Mouse (Mus musculus) ovary, postnatal 10 days (tissue): ENCODE measurements at regions not wholly inside any gene's neighbourhood (a gene's known extent, or its start where the extent isn't known, plus 50 kb on each side); places are given as distances from the start of the nearest gene placed in this dataset.

Experiments
- DNase-seq: peaks from one replicate; pipeline ENCODE4 v3.0.0; 2022; ENCODE audit warnings: low spot score

DNA sequence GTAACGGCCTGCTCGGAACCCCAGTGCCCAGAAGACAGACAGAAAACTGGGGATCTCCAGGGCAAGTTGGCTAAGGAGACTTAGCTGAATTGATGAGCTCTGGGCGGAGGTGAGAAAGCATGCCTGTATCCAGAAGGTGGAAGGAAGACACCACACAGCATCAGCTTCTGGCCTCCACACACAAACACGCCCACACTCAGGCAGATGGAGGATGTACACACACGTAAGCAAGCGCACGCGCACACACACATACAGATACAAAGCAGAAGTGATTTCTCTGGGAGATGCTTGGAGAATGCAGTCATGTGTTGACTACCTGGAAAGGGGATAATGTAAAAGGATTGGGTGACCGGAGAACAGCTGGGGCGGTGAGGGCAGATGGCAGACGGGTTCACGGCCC, 171.2 kb upstream of the Jarid2 start:
- DNase-seq = no peak

DNA sequence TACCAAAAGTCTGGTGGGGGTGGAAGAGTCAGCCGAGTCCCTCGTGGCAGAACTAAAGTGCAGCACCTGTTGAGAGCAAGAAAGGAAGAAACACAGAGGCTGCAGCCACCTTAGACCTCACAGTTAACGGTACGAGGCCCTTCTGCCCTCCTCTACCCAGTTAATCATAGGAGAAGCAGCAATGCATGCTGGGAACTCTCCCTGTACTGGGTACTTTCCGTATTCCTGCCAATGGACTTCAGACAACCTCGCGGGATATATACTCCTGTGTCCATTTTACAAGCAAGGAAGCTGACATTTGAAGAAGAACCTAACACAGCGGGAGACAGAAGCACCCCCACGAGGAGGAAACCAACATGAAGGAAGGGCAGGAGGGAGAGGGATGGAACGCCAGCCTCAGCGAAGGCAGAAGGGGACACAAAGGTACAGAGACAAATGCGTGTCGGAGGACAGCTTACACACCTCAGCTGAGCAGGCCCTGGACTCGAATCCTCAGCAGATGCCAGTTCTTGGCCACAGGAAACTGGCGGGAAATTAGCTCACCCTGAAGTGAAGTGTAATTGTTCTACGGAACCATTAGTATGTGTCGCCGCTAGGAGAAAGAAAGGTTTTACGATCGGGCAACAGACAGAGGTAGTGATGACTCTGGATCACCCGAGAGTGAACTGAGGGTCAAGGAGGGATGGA, 170.6 kb upstream of the Jarid2 start:
- DNase-seq = no peak

DNA sequence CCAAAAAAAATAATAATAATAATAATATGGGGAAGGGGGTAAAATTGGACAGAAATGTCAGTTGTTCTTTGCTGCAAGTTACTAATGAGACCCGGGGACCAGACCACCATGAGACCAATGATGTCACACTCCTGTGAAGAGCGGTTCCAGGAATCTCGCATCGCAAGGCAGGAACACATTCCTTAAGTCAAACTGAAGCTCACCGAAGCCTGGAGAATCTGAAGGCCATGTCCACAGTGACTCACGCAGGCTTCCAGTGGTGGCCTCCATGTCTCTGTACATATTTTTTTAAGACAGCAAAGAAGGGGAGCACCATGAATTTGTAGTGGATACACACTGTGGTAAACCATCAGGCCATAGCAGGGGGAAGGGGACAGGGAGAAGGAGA, 170.1 kb upstream of the Jarid2 start:
- DNase-seq = no peak

DNA sequence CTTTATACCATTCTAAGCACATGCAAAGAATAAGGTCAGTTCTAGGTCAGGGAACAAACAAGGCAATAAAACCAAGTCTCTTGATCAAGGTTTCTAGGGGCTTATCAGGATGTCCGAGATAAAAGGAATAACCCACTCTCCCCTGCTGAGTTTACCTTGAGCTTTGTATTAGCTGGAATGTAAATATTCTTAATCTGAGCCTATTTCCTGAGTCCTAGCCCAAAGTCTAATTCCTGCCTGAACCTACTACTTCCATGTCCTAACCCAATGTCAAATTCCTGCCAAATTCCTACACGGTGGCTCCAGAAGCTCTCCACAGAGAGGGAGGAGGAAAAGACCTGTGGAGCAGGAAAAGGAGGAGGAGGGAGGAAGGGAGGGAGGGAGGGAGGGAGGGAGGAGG, 169.6 kb upstream of the Jarid2 start:
- no peak for DNase-seq

DNA sequence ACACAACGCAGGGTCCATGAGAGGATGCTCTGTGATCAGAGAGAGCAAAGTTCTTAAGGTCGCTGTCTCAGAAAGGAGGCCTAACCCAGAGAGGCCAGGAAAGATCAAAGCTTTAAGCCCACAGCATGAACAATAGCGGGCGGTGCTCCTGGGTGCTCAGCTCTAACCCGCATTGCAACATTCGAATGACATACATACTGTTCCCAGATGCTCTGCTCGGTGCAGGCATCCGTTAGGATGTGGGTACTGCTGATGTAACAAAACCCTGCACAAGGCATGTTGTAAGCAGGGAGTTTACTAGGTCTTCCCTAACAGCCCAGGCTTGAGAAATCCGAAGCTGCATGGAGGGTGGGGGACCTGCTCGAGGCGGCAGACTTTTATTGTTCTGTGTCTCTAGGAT, 164.6 kb upstream of the Jarid2 start:
- no peak for DNase-seq

DNA sequence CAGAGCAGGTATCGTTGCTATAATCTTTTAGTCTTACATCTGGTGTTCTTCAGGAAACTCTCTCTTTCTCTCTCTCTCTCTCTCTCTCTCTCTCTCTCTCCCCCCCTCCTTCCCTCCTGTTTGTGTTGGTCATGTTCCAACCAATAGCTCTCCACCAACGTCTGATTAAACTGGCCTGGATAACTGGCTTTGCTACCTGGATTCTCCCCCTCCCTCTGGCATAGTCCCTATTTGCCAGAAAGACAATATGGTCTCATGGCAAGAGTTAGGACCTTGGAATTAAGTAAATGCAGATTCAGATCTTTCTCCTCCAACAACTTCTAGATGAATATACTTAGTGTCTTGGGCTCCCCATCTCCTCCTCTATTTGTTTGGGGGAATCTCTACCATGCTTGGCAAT, 161.6 kb upstream of the Jarid2 start:
- DNase-seq = no peak

DNA sequence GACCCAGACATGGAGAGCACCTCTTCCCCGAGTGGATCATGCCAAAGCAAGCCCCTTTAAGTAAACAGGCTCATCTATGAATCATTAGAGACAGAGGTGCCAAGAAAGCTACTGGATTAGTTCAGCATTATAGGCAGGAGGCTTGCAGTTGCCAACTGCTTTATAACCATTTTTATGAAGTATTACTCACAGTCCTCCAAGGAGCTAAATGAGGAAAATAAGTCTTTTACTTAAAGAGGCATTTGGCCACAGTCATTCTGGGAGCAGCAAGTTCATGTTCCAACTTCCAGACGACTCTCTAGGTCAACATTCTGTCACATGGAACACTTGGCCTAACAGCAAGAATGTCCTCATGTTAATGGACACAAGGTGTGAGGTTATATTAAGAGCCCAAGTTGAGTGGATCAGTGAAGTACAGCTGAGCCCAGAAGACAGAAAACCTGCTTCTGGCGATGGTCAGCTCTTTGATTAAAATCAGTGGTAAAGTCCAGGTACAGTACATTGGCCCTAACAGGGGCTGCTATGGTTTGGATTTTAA, 160.0 kb upstream of the Jarid2 start:
- no peak for DNase-seq

DNA sequence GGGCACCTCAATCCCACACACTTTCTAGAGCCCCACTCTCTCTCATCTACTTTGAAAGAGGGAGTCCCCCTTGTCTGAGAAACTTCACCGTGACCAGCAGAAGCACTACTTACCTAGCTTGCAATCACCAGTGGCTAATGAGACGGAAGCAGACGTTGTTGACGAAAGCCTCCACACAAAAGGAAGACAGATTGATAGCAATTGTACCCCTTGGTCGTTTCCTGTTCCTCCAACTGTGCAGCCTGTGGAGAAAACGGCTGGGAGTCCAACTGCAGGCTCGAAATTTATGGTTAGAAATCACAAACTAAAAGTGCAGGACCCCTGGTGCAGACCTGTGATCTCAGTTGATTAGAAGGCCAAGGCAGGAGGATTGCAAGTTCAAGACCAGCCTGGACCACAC, 155.8 kb upstream of the Jarid2 start:
- DNase-seq = no peak

DNA sequence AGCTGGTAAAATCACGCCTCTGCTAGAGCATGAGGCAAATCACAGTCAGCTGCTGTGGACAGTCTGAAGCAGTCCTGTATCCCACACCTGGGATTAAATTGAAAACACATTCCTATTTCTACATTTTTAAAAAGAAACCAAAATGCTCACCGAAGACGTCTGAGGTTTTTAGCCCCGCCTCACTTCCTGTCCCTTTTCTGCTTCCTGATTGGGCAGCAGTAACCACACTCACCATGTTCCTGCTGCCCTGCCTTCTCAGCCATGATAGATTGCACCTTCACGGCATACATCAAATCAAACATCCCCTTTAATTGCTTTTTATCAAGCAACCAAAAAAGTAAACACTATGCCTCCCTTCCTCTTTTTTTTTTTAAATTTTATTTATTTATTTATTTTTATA, 150.1 kb upstream of the Jarid2 start:
- DNase-seq = no peak

DNA sequence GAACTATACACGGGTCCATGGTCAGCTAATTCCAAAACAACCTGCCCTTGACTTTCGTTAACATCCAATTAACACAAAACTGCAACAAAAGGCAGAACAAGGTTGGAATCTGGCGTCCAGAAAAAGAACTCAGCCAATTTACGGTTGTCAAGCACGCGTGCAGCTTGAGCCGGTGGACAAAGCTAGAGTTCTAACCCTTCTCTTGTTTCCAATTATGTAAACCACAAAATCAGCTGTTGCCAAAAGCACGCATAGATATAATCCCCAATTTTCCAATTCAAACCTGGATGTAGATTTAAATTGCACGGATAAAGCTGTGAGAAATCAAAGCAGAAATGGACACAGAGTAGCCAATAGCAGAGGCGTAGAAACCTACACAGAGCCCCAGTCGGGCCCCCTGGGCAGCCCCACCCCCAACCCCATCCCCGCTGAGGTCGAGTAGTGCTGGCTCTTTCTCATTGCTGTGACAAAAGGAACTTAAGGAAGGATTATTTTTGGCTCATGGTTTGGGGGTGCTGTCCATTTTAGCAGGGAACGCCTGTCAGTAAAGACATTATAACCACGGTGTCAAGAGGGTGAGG, 149.0 kb upstream of the Jarid2 start:
- no peak for DNase-seq

DNA sequence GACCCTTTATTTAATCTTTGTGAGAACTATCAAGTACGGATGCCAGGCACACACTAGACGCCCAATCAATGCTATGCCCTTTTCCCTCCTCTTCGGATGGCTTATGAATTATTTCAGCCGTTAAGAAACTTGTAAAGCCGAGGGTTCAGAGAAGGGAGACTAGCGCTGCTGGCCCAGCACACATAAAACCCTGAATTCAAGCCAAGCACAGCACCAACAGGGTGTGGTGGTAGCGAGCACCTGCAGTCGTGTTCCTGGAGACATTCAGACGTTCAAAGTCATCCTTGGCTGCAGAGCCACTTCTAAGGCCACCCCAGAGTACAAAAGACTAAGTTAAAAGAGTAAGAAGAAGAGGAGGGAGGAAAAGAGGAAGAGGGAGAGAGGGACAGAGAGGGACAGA, 148.5 kb upstream of the Jarid2 start:
- no peak for DNase-seq

DNA sequence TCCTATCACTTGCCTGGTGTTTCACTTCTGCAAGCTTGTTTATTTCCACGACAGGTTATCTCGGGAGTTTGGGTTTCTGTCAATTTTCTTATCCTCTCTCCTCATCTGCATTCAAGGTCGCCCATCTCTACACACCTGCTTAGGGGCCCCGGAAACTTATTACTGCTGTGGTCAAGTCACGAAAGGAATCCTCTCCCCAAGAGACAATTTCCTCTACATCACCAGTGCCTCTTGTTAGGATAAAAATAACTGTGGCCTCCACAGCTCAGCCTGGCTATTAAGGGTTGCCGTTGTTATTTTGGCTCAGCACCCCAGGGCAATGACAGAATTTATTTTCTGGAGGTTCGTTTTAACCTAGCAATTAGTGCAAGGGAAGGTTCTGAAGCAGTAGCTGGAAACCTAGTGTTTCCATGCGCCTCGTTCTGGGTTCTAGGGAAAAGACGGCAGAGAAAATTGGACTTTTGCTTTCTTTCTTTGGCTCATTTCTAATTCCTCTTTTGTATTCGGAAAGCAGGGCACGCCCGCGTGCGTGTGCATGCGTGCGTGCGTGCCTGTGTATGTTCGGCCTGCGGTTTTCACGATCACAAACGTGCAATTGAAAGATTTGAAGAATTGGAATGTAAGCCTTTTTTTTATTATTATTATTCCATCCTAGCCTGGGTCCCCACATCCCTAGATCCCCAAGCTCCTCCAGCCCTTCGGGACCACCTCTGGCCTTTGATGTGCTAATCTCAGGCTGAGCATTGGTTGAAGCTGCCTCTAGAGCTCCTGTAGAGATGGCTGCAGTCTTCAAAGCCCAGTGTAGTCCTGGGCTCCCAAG, 147.1 kb upstream of the Jarid2 start:
- DNase-seq = no peak

DNA sequence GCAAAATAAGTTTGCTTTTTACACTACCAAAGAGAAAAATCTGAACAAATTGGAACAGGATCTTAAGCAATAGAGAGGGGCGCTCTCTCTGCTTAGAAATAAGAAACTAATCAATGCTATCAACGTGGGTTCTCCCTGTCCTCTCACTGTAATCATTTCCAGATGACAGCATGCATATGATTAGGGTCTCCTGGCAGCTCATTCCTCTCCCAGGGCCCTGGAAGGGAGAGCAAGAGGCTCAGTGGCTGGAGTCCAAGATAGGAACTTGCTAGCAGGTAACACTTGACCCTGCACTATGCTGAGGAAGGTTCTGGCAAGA, 146.5 kb upstream of the Jarid2 start:
- DNase-seq = no peak

DNA sequence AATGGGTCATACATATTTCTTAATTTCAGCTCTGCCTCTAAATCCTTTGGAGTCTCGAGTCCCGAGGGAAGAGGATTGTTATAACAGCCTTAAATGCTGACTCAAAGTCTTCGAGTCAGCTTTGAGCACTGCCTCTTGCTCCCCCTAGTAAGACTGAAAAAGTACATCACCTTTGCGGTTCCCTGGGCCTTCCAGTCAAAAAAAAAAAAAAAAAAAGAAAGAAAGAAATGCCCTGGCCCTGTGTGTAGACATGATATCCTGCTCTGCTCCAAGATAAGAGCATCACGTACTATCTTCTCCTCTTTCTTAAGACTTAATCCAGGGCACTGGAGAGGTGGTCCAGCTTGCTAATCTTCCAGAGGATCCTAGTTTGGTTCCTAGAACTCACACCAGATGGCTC, 145.7 kb upstream of the Jarid2 start:
- DNase-seq = no peak

DNA sequence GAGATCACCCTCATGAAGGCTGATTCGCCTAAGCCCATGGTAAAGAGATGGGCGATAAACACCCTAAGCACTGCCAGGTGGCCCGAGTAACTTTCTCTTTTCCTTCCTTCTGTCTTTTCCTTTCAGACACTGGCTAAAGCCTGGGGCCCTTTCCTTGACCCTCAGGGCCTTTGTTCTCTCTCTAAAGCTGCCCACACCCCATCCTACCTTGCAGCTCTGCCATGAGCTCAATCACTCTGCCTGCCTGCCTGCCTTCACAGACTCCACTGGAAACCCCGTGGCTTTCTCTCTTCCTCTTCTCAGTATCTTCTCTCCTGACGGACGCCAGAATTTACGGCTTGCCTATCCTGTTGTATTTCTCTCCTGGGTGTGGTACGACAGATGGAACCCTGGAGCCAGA, 145.1 kb upstream of the Jarid2 start:
- DNase-seq = no peak

DNA sequence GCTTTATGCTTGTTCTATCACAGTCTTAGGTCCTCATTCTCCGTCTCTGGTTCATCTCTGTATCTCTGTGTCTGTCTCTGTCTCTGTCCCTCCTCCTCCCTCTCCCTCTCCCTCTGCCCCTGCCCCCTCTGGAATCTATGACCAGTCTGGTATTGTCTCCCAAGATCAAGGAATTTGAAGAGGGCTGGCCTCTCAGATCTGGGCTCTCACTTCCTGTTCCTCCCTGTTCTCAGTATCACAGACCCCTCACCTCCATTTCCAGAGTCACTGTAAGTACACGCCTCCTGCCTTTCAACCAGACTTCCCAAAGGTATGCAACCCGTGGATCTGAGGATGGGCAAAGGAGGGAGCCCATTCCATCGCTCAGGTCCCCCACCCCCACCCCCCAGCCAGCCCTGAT, 144.7 kb upstream of the Jarid2 start:
- no peak for DNase-seq

DNA sequence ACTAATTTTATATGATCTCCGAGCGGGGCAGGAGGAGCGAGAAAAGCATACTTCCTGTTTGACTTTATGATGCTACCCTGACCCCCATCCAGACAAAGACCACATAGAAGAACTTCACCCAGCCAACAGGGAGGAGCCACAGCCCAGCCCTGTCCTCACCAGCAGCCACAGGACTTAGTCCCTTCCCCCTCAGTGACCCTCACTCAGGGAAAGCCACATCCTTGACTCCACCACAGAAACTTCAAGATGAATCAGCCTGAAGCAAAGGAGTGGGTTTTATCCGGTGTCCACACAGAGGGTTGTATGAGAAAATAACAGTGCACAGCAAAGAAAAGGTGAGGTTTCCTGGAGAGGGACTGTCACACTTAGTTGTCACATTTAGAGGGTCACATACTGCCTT, 141.4 kb upstream of the Jarid2 start:
- no peak for DNase-seq

DNA sequence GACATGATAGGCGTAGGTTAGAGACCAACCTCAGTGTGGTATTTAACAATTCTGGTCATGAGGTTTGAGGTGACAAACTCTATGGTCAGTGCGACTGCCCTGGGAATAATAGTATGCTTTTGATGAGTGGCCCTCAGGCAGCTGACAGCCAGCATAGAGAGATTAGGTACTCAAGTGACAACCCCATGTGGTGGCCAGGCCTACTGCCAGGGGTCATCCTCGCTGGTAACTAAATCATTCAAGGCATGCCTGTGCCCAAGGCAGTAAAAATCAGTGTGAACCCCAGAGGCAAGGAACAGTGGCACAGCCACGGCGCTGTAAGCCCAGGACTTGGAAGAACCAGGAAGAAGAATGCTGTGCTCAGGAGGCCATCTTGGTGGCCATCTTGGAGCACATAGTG, 134.6 kb upstream of the Jarid2 start:
- DNase-seq = no peak

DNA sequence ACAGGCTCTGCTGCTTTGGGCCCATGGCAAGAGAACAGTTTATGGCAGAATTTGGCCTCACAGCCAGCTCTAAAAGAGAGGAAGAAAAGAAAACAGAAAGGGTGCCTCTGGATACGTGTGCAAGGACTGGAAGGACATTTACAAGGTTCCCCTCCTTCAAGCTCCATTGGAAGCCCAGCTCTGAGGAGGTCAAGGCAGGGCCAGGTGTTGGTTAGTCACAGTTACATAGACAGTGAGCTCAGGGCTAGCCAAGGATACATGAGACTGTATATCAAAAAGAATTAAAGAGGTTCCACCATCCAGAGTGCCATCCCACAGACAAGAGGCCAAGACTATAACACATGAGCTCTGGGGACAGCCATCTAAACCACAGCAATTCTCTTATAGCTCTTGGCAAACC, 131.6 kb upstream of the Jarid2 start:
- no peak for DNase-seq

DNA sequence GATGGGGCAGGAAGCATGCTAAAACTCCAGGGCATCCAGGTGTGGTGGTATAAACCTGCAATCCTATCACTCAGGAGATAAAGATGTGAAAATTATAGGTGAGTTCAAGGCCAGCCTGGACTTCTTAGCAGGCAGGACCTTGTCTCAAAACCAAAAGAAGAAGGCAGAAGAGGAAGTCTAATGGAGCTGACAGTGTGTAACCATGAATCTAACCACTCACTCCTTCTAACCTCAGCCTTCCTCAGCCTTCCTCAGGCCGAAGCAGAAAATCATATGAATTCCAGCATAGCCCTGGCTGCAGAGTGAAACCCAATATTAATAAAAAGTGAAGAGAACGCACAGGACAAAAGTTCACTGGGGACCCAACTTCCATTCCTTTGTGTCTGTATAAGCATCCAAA, 128.2 kb upstream of the Jarid2 start:
- no peak for DNase-seq

DNA sequence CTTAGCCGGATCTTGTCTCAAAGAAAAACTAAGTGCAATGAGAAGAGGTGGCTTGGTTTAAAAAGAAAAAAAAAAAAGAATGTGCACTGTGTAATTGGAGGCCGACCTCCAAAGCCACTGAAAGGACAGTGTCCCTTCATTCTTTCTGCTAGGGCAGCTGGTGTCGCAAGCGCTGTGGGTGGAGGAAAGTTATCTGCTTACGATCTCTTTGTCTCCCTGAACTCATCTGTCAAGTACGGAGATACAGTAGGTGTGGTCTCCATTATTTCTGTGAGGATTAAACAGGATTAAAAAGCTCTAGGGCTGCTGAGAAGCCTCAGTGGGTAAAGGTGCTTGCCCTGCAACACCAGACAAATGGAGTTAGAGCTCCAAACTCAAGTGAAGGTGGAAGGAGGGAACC, 126.6 kb upstream of the Jarid2 start:
- DNase-seq = no peak

DNA sequence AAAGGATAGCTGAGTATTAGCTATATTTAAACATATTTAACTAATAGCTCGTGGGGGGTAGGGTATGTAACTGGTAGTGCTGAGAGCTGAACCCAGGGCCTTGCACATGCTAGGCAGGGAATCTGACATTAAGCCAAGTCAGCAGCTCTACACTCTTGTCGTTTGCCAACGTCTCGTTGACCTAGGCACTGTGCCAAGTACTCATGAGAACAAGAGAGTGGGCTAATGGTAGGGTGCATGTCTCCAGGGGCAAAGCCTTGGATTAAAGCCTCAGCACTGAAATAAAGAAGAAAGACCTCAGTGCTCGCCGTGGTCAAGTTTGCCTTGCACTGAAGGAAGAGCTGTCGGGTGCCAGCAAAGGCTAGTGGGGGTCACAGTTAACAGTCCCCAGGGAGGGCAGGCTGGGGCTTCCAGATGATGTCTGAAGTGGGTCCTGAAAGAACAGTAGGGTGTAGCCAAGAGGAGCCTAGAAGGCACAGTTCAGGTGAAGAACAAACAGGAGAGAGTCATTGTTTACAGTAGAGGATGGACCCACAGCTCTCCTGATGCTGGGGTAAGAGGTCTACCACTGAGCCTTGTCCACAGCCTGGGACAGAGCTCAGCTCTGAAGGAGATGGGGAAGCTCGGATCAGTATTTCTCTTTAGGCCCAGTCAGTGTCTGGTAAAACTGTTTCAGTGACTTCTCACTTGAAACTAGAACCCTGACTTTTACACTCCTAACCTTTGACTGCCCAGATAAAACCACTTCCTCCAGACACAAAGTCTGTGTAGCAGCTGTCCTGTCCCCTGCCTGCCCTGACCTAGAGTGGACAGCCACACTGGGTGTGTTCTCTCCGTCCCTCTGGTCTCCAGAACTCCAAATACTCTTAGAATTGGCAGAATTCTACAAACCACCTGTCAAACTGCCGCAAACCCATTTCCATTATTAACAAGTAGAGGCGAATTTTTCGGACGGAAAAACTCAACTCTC, 121.7 kb upstream of the Jarid2 start:
- no peak for DNase-seq
